Mouse (Mus musculus): Measurements from ENCODE around the gene Vsx2. TPM values are rescaled to one million over a fixed set of nuclear protein-coding genes. Genes with fewer than 3 reads are reported as not detected.

The Vsx2 gene
- polyA plus RNA-seq, 1 experiment from 2014 or later, result 0.66 TPM

- H3K4me2 ChIP-seq, result no peak overlapping the region
- H3K9ac ChIP-seq (ENCODE audit: low read length), result no peak overlapping the region
- DNase-seq (ENCODE audit: low spot score, missing footprints) (peak; percentile 59), ATAC-seq (ENCODE audit: low FRiP score) (no peak)
- H3K36me3 ChIP-seq (ENCODE audit: control insufficient read depth, insufficient read depth, low read length), result no peaks in the 10 kb centered on the region
- no peak overlapping the region for H3K27ac ChIP-seq (ENCODE audit: low read depth, low read length)
- peaks cover 2% of the 10 kb centered on the region; the same call in 1 of the 2 replicates for H3K27me3 ChIP-seq (ENCODE audit: control insufficient read depth, insufficient read depth, low read length)
- H3K4me3 ChIP-seq (ENCODE audit: low read depth, low read length), result no peak overlapping the region
- no peaks in the 10 kb centered on the region for H3K9me3 ChIP-seq (ENCODE audit: control insufficient read depth, low read length)
- peaks cover 5% of the 10 kb centered on the region for H3K4me1 ChIP-seq (ENCODE audit: control insufficient read depth, insufficient read depth, low read length)
These were observed 51.4 kb downstream of the Vsx2 start for GRCm38 (mm10) chr12:84620975-84621374.

- no peaks in the 10 kb centered on the region for H3K9me3 ChIP-seq (ENCODE audit: control insufficient read depth, low read length)
- no peak overlapping the region for H3K4me3 ChIP-seq (ENCODE audit: low read depth, low read length)
- no peak overlapping the region for H3K27ac ChIP-seq (ENCODE audit: low read depth, low read length)
- no peak overlapping the region for H3K4me2 ChIP-seq
- H3K36me3 ChIP-seq (ENCODE audit: control insufficient read depth, insufficient read depth, low read length), result no peaks in the 10 kb centered on the region
- no peak for ATAC-seq (ENCODE audit: low FRiP score)
- no peak overlapping the region for H3K9ac ChIP-seq (ENCODE audit: low read length)
- H3K4me1 ChIP-seq (ENCODE audit: control insufficient read depth, insufficient read depth, low read length), result peaks cover 5% of the 10 kb centered on the region
- DNase-seq (ENCODE audit: low spot score, missing footprints), result peak; percentile 82
- WGBS, result 18% methylated on average over 8 of the region's 8 CpGs
- H3K27me3 ChIP-seq (ENCODE audit: control insufficient read depth, insufficient read depth, low read length), result peaks cover 2% of the 10 kb centered on the region; the same call in 1 of the 2 replicates
These were observed 55.0 kb downstream of the Vsx2 start for GRCm38 (mm10) chr12:84624601-84625000.

- H3K4me2 ChIP-seq, result peak overlapping the region; percentile 22
- no peaks in the 10 kb centered on the region for H3K36me3 ChIP-seq (ENCODE audit: control insufficient read depth, insufficient read depth, low read length)
- peak overlapping the region; percentile 43; the same call in 1 of the 2 replicates for H3K9ac ChIP-seq (ENCODE audit: low read length)
- no peaks in the 10 kb centered on the region for H3K9me3 ChIP-seq (ENCODE audit: control insufficient read depth, low read length)
- DNase-seq (ENCODE audit: low spot score, missing footprints), result peak; percentile 88
- H3K4me3 ChIP-seq (ENCODE audit: low read depth, low read length), result 0 out of 2 replicates have a peak overlapping the region, but pooled peaks have one; percentile 4
- peaks cover 5% of the 10 kb centered on the region for H3K4me1 ChIP-seq (ENCODE audit: control insufficient read depth, insufficient read depth, low read length)
- no peak for ATAC-seq (ENCODE audit: low FRiP score)
- no peak overlapping the region for H3K27ac ChIP-seq (ENCODE audit: low read depth, low read length)
- peaks cover 2% of the 10 kb centered on the region; the same call in 1 of the 2 replicates for H3K27me3 ChIP-seq (ENCODE audit: control insufficient read depth, insufficient read depth, low read length)
- 1% methylated on average over 9 of the region's 9 CpGs for WGBS
These were observed 55.6 kb downstream of the Vsx2 start for GRCm38 (mm10) chr12:84625116-84625515.

GRCm38 (mm10) chr12:84631867-84632266 lies 62.3 kb downstream of the Vsx2 start:
- no peaks in the 10 kb centered on the region for H3K36me3 ChIP-seq (ENCODE audit: control insufficient read depth, insufficient read depth, low read length)
- WGBS, result 76% methylated on average over 3 of the region's 3 CpGs
- H3K4me3 ChIP-seq (ENCODE audit: low read depth, low read length), result no peak overlapping the region
- no peak overlapping the region for H3K27ac ChIP-seq (ENCODE audit: low read depth, low read length)
- H3K4me1 ChIP-seq (ENCODE audit: control insufficient read depth, insufficient read depth, low read length), result no peaks in the 10 kb centered on the region
- H3K27me3 ChIP-seq (ENCODE audit: control insufficient read depth, insufficient read depth, low read length), result no peaks in the 10 kb centered on the region
- H3K4me2 ChIP-seq, result no peak overlapping the region
- H3K9ac ChIP-seq (ENCODE audit: low read length), result no peak overlapping the region
- ATAC-seq (ENCODE audit: low FRiP score), result no peak
- no peaks in the 10 kb centered on the region for H3K9me3 ChIP-seq (ENCODE audit: control insufficient read depth, low read length)
- DNase-seq (ENCODE audit: low spot score, missing footprints), result no peak

GRCm38 (mm10) chr12:84640253-84640652 lies 70.7 kb downstream of the Vsx2 start:
- no peak for ATAC-seq (ENCODE audit: low FRiP score)
- DNase-seq (ENCODE audit: low spot score, missing footprints), result peak; percentile 83
- H3K4me3 ChIP-seq (ENCODE audit: low read depth, low read length), result no peak overlapping the region
- WGBS, result 13% methylated on average over 6 of the region's 6 CpGs
- H3K9ac ChIP-seq (ENCODE audit: low read length), result no peak overlapping the region
- no peak overlapping the region for H3K4me2 ChIP-seq
- no peaks in the 10 kb centered on the region for H3K36me3 ChIP-seq (ENCODE audit: control insufficient read depth, insufficient read depth, low read length)
- H3K9me3 ChIP-seq (ENCODE audit: control insufficient read depth, low read length), result no peaks in the 10 kb centered on the region
- H3K27me3 ChIP-seq (ENCODE audit: control insufficient read depth, insufficient read depth, low read length), result peaks cover 31% of the 10 kb centered on the region
- H3K4me1 ChIP-seq (ENCODE audit: control insufficient read depth, insufficient read depth, low read length), result no peaks in the 10 kb centered on the region
- no peak overlapping the region for H3K27ac ChIP-seq (ENCODE audit: low read depth, low read length)

- 5% methylated on average over 9 of the region's 9 CpGs for WGBS
- H3K4me3 ChIP-seq (ENCODE audit: low read depth, low read length), result no peak within 1 kb of the TSS
- DNase-seq (ENCODE audit: low spot score, missing footprints) (no peak), ATAC-seq (ENCODE audit: low FRiP score) (no peak)
- H3K9me3 ChIP-seq (ENCODE audit: control insufficient read depth, low read length), result no peaks in the 10 kb centered on the region
- no peak within 1 kb of the TSS for H3K27ac ChIP-seq (ENCODE audit: low read depth, low read length)
- H3K4me2 ChIP-seq, result no peak within 1 kb of the TSS
- H3K36me3 ChIP-seq (ENCODE audit: control insufficient read depth, insufficient read depth, low read length), result no peaks in the 10 kb centered on the region
- no peak within 1 kb of the TSS for H3K9ac ChIP-seq (ENCODE audit: low read length)
- H3K4me1 ChIP-seq (ENCODE audit: control insufficient read depth, insufficient read depth, low read length), result no peaks in the 10 kb centered on the region
- H3K27me3 ChIP-seq (ENCODE audit: control insufficient read depth, insufficient read depth, low read length), result peaks cover 31% of the 10 kb centered on the region
These were observed 71.1 kb downstream of the Vsx2 start, which contains the start of gene Vrtn for GRCm38 (mm10) chr12:84640654-84641053. TSS of gene Vrtn (plus strand) at chr12:84641019.

Other genes starting within 250 kb of the Vsx2 start
- gene Coq6, start 208.1 kb upstream of the Vsx2 start, polyA plus RNA-seq (2014; fragmentation: Nextera tagmentation; extraction: Ambion mirVana), result 42.0 and 42.6 TPM in 2 replicates
- gene Fam161b, start 207.9 kb upstream of the Vsx2 start, polyA plus RNA-seq (2014; fragmentation: Nextera tagmentation; extraction: Ambion mirVana), result 7.3 and 10.0 TPM in 2 replicates
- 8.8 and 9.3 TPM in 2 replicates for gene Entpd5, start 160.7 kb upstream of the Vsx2 start, polyA plus RNA-seq (2014; fragmentation: Nextera tagmentation; extraction: Ambion mirVana)
- gene Bbof1, start 160.7 kb upstream of the Vsx2 start, polyA plus RNA-seq (2014; fragmentation: Nextera tagmentation; extraction: Ambion mirVana), result 0.70 and 0.81 TPM in 2 replicates
- 28.0 and 30.8 TPM in 2 replicates for gene Rnf113a2, start 152.6 kb upstream of the Vsx2 start, polyA plus RNA-seq (2014; fragmentation: Nextera tagmentation; extraction: Ambion mirVana)
- 25.5 and 26.9 TPM in 2 replicates for gene Aldh6a1, start 118.8 kb upstream of the Vsx2 start, polyA plus RNA-seq (2014; fragmentation: Nextera tagmentation; extraction: Ambion mirVana)
- gene Lin52, start 118.3 kb upstream of the Vsx2 start, polyA plus RNA-seq (2014; fragmentation: Nextera tagmentation; extraction: Ambion mirVana), result 42.2 and 45.7 TPM in 2 replicates
- 6.4 and 7.6 TPM in 2 replicates for gene Abcd4, start 47.7 kb downstream of the Vsx2 start, polyA plus RNA-seq (2014; fragmentation: Nextera tagmentation; extraction: Ambion mirVana)
- gene Vrtn, start 71.3 kb downstream of the Vsx2 start, polyA plus RNA-seq (2014; fragmentation: Nextera tagmentation; extraction: Ambion mirVana), result 0.05 TPM in 1 of 2 replicates, not detected in the other
- gene Syndig1l, start 129.1 kb downstream of the Vsx2 start, polyA plus RNA-seq (2014; fragmentation: Nextera tagmentation; extraction: Ambion mirVana), result 0.22 and 0.37 TPM in 2 replicates
- gene Npc2, start 203.4 kb downstream of the Vsx2 start, polyA plus RNA-seq (2014; fragmentation: Nextera tagmentation; extraction: Ambion mirVana), result 97.2 and 102 TPM in 2 replicates
- 162 and 171 TPM in 2 replicates for gene Isca2, start 203.5 kb downstream of the Vsx2 start, polyA plus RNA-seq (2014; fragmentation: Nextera tagmentation; extraction: Ambion mirVana)